Mouse (Mus musculus) stomach, embryonic 14.5 days (tissue): ENCODE results near the gene Ctnnd2. TPM values are rescaled to one million over a fixed set of nuclear protein-coding genes. Genes with fewer than 3 reads are reported as not detected.

Source experiments
- ATAC-seq: fragments of 200-750 bp; cut with Nextera tagmentation; 2 replicates; pipeline ENCODE4 v1.8.0; 2017; ENCODE audit warnings: low read depth, moderate TSS enrichment; ENCODE audit not compliant: insufficient number of reproducible peaks, insufficient read depth, low FRiP score
- H3K27ac ChIP-seq: fragments of 300-500 bp; sonication (generic); 2 replicates; pipeline ENCODE4 v1.5.1; 2014; ENCODE audit warnings: mild to moderate bottlenecking, low read length, moderate library complexity, mixed read lengths
- H3K27me3 ChIP-seq: fragments of 300-500 bp; sonication (generic); 2 replicates; pipeline ENCODE4 v1.6.1; 2014; ENCODE audit warnings: low read length, control low read depth, mixed read lengths; ENCODE audit not compliant: control insufficient read depth, insufficient read depth
- H3K36me3 ChIP-seq: fragments of 300-500 bp; sonication (generic); 2 replicates; pipeline ENCODE4 v1.6.1; 2014; ENCODE audit warnings: mild to moderate bottlenecking, control low read depth, low read length, moderate library complexity, mixed read lengths; ENCODE audit not compliant: control insufficient read depth, insufficient read depth
- H3K4me1 ChIP-seq: fragments of 300-500 bp; sonication (generic); 2 replicates; pipeline ENCODE4 v1.6.1; 2014; ENCODE audit warnings: low read length, control low read depth, mixed read lengths; ENCODE audit not compliant: control insufficient read depth, insufficient read depth
- H3K4me2 ChIP-seq: fragments of 300-500 bp; sonication (generic); replicated peaks from 2 replicates; pipeline ENCODE4 v1.6.1; 2014; ENCODE audit warnings: low read depth, low read length, control low read depth
- H3K4me3 ChIP-seq: fragments of 300-500 bp; sonication (generic); 2 replicates; pipeline ENCODE4 v1.5.1; 2014; ENCODE audit warnings: low read depth, low read length, control low read depth
- H3K9ac ChIP-seq: fragments of 300-500 bp; sonication (generic); replicated peaks from 2 replicates; pipeline ENCODE4 v1.6.1; 2014; ENCODE audit warnings: low read depth, mild to moderate bottlenecking, control low read depth, low read length, moderate library complexity, mixed read lengths
- H3K9me3 ChIP-seq: fragments of 300-500 bp; sonication (generic); 2 replicates; pipeline ENCODE4 v1.6.1; 2016; ENCODE audit warnings: low read depth, low read length, control low read depth; ENCODE audit not compliant: control insufficient read depth
- whole genome bisulfite sequencing: fragments of 180-500 bp; shearing (Covaris S2); extraction: QIAGEN DNeasy Blood & Tissue Kit; methylation state at CpG from one replicate; pipeline ENCODE4 v1.1.7; 2014; 5-methylcytosine and 5-hydroxymethylcytosine counted together
- polyA plus RNA-seq: library from polyadenylated mRNA; unstranded; fragments of >200 nt; fragmentation: Nextera tagmentation; extraction: Ambion mirVana; gene quantifications from 2 replicates; pipeline ENCODE4 v1.2.1, GENCODE M21; 2014

The Ctnnd2 gene
- polyA plus RNA-seq, 1 experiment from 2014 or later = 6.7 TPM

- no peaks in the 10 kb centered on the region for H3K4me1 ChIP-seq
- H3K4me3 ChIP-seq = no peak overlapping the region
- H3K4me2 ChIP-seq = no peak overlapping the region
- no peak for ATAC-seq
- no peak overlapping the region for H3K9ac ChIP-seq
- no peak overlapping the region for H3K27ac ChIP-seq
- no peaks in the 10 kb centered on the region for H3K27me3 ChIP-seq
- no peaks in the 10 kb centered on the region for H3K36me3 ChIP-seq
- 57% methylated on average over 2 of the region's 2 CpGs for WGBS
- H3K9me3 ChIP-seq = no peaks in the 10 kb centered on the region
Observed at GRCm38 (mm10) chr15:30333336-30334310, 161.2 kb downstream of the Ctnnd2 start.

DNA sequence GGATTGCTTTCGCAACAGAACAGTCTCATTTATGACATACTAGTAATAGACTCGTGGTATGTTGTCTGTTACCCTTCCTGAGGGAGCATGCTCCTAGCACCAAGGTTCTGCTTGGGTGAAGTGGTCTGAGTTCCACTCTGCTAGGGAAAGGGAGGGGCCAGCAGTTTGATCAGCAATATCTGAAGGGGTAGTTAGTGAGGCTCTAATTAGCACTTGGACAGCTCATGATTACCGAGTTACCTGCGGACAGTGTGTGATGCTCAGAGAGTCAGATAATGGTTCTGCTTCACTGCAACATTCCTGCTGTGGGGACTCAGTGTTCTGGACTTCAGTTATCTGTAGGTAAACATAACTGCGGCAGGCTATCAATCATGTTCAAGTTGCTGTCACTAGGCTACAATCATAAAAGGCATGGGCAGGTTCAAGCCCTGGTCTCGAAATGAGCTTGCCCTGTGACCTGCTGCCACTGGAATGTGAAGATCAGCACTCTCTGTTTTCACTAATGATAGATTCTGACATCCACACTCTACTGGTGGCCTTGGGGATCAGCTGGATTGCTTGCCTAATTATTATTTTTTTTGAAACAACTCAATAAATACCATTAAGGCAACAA lies 166.3 kb downstream of the Ctnnd2 start:
- ATAC-seq = no peak; the same call in 1 of the 2 replicates
- H3K27me3 ChIP-seq = no peaks in the 10 kb centered on the region
- no peak overlapping the region for H3K9ac ChIP-seq
- no peak overlapping the region for H3K4me2 ChIP-seq
- H3K4me1 ChIP-seq = no peaks in the 10 kb centered on the region
- H3K27ac ChIP-seq = no peak overlapping the region
- H3K4me3 ChIP-seq = no peak overlapping the region
- H3K9me3 ChIP-seq = no peaks in the 10 kb centered on the region
- H3K36me3 ChIP-seq = no peaks in the 10 kb centered on the region
- 35% methylated on average over 6 of the region's 6 CpGs for WGBS

GRCm38 (mm10) chr15:30345754-30346153 lies 173.4 kb downstream of the Ctnnd2 start:
- Histone ChIP-seq H3K27ac (no peak overlapping the region), H3K4me3 (no peak overlapping the region), H3K9me3 (no peaks in the 10 kb centered on the region), H3K4me1 (no peaks in the 10 kb centered on the region), H3K9ac (no peak overlapping the region), H3K36me3 (no peaks in the 10 kb centered on the region), H3K4me2 (no peak overlapping the region), H3K27me3 (no peaks in the 10 kb centered on the region)
- 74% methylated on average over 5 of the region's 5 CpGs for WGBS
- no peak for ATAC-seq

- 100% methylated on average over 1 of the region's 1 CpGs for WGBS
- Histone ChIP-seq H3K36me3 (no peaks in the 10 kb centered on the region), H3K9me3 (no peaks in the 10 kb centered on the region), H3K27ac (no peak overlapping the region), H3K4me2 (no peak overlapping the region), H3K9ac (no peak overlapping the region), H3K27me3 (no peaks in the 10 kb centered on the region), H3K4me3 (no peak overlapping the region), H3K4me1 (no peaks in the 10 kb centered on the region)
- ATAC-seq = no peak
Observed at GRCm38 (mm10) chr15:30364491-30364890, 192.1 kb downstream of the Ctnnd2 start.

- WGBS = 74% methylated on average over 7 of the region's 7 CpGs
- no peaks in the 10 kb centered on the region for H3K36me3 ChIP-seq
- H3K4me3 ChIP-seq = no peak overlapping the region
- H3K9me3 ChIP-seq = no peaks in the 10 kb centered on the region
- no peak for ATAC-seq
- H3K27ac ChIP-seq = no peak overlapping the region
- H3K4me1 ChIP-seq = no peaks in the 10 kb centered on the region
- no peak overlapping the region for H3K9ac ChIP-seq
- no peak overlapping the region for H3K4me2 ChIP-seq
- H3K27me3 ChIP-seq = no peaks in the 10 kb centered on the region
Observed at GRCm38 (mm10) chr15:30369997-30370396, 197.6 kb downstream of the Ctnnd2 start.

DNA sequence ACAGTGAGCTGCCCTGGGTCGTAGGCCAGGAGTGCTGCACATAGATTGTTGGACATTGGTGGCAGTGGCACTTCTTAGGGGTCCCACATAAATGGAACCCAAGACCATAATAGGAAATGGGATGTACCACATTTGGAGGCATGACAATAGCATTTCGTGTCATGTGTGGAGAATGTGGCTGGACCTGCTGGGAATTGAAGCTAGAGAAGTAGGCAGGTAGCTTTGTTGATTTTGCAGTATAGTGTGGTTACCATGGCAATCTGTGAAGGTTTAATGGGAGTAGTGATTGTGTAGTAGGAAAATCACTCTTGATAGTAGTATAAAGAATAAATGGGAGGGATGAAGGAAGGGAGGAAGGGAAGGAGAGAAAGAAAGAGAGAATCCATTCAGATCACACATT lies 198.8 kb downstream of the Ctnnd2 start:
- WGBS = 74% methylated on average over 2 of the region's 2 CpGs
- Histone ChIP-seq H3K4me3 (no peak overlapping the region), H3K27me3 (no peaks in the 10 kb centered on the region), H3K36me3 (no peaks in the 10 kb centered on the region), H3K9me3 (no peaks in the 10 kb centered on the region), H3K4me2 (no peak overlapping the region), H3K27ac (no peak overlapping the region), H3K9ac (no peak overlapping the region), H3K4me1 (no peaks in the 10 kb centered on the region)
- no peak for ATAC-seq

GRCm38 (mm10) chr15:30373654-30374215 lies 201.3 kb downstream of the Ctnnd2 start:
- Histone ChIP-seq H3K4me2 (no peak overlapping the region), H3K27ac (no peak overlapping the region), H3K27me3 (no peaks in the 10 kb centered on the region), H3K4me3 (no peak overlapping the region), H3K9me3 (no peaks in the 10 kb centered on the region), H3K36me3 (no peaks in the 10 kb centered on the region), H3K4me1 (no peaks in the 10 kb centered on the region), H3K9ac (no peak overlapping the region)
- 87% methylated on average over 6 of the region's 6 CpGs for WGBS
- ATAC-seq = no peak

DNA sequence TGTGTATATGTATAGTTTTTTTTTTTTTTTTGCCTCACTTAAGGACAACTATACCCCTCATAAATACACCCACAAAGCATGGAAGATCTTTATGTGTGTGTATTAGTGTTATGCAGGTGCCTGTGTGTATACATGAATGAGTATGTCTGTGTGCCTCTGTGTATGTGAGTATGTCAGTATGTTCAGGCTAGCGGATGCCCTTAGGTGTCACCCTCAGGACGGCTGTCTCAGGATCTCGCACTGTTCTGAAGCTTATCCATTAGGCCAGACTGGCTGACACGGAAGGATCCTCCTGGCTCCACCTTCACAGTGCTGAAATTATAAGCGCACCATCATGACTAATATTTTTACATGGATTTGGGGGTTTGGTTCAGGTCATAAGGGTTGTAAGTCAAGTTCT lies 202.5 kb downstream of the Ctnnd2 start:
- Histone ChIP-seq H3K4me1 (no peaks in the 10 kb centered on the region), H3K27me3 (no peaks in the 10 kb centered on the region), H3K36me3 (no peaks in the 10 kb centered on the region), H3K9ac (no peak overlapping the region), H3K4me2 (no peak overlapping the region), H3K4me3 (no peak overlapping the region), H3K27ac (no peak overlapping the region), H3K9me3 (no peaks in the 10 kb centered on the region)
- 59% methylated on average over 5 of the region's 5 CpGs for WGBS
- ATAC-seq = no peak
